Mouse (Mus musculus): ENCODE results near the gene Elk3.

Gene Elk3

GRCm38 (mm10) chr10:93328321-93328720 is 17.4 kb upstream of the Elk3 start:
- no peak for DNase-seq

- DNase-seq, result no peak
Observed at GRCm38 (mm10) chr10:93327187-93327586, 16.3 kb upstream of the Elk3 start.

- no peak for DNase-seq
Observed at GRCm38 (mm10) chr10:93326741-93327100, 15.8 kb upstream of the Elk3 start.

- DNase-seq, result peak; percentile 62 to 77
Observed at GRCm38 (mm10) chr10:93325804-93326740, 15.1 kb upstream of the Elk3 start.

GRCm38 (mm10) chr10:93325369-93325768 is 14.4 kb upstream of the Elk3 start:
- DNase-seq, result no peak

- no peak for DNase-seq
Observed at GRCm38 (mm10) chr10:93324438-93324837, 13.5 kb upstream of the Elk3 start.

- no peak for DNase-seq
Observed at GRCm38 (mm10) chr10:93323659-93324058, 12.7 kb upstream of the Elk3 start.

- no peak for DNase-seq
Observed at GRCm38 (mm10) chr10:93321763-93322162, 10.8 kb upstream of the Elk3 start.

GRCm38 (mm10) chr10:93320148-93320547 is 9.2 kb upstream of the Elk3 start:
- no peak for DNase-seq

GRCm38 (mm10) chr10:93319526-93320063 is 8.7 kb upstream of the Elk3 start:
- DNase-seq, result no peak

- no peak for DNase-seq
Observed at GRCm38 (mm10) chr10:93316909-93317308, 6.0 kb upstream of the Elk3 start.

- no peak for DNase-seq
Observed at GRCm38 (mm10) chr10:93311576-93311975, 641 bp upstream of the Elk3 start.

- peak; percentile 63 to 71 for DNase-seq
Observed at GRCm38 (mm10) chr10:93309934-93310621, 857 bp downstream of the Elk3 start.

GRCm38 (mm10) chr10:93309131-93309933 is 1.6 kb downstream of the Elk3 start:
- DNase-seq, result peak; percentile 63 to 73

GRCm38 (mm10) chr10:93306367-93306766 is 4.6 kb downstream of the Elk3 start:
- no peak for DNase-seq

- no peak for DNase-seq
Observed at GRCm38 (mm10) chr10:93305946-93306345, 5.0 kb downstream of the Elk3 start.

- DNase-seq, result no peak
Observed at GRCm38 (mm10) chr10:93303231-93303630, 7.7 kb downstream of the Elk3 start.

- DNase-seq, result no peak
Observed at GRCm38 (mm10) chr10:93301831-93302230, 9.1 kb downstream of the Elk3 start.

- no peak for DNase-seq
Observed at GRCm38 (mm10) chr10:93298208-93298607, 12.7 kb downstream of the Elk3 start.

- DNase-seq, result peak; percentile 54 to 76
Observed at GRCm38 (mm10) chr10:93297774-93298173, 13.2 kb downstream of the Elk3 start.

GRCm38 (mm10) chr10:93294547-93295219 is 16.3 kb downstream of the Elk3 start:
- DNase-seq, result peak in 1 of 2 experiments; percentile 49

- no peak for DNase-seq
Observed at GRCm38 (mm10) chr10:93293621-93294020, 17.3 kb downstream of the Elk3 start.
